Mouse (Mus musculus) C2C12 (cell line): Measurements from ENCODE around the gene Tgfbr2. TPM values are rescaled to one million over a fixed set of nuclear protein-coding genes. Genes with fewer than 3 reads are reported as not detected.

Experiments used
- H3K27me3 ChIP-seq: one replicate; pipeline ENCODE4 v1.6.1; 2011; ENCODE audit not compliant: control insufficient read depth, insufficient read depth, insufficient read length
- H3K36me3 ChIP-seq: one replicate; pipeline ENCODE4 v1.6.1; 2011; ENCODE audit not compliant: control insufficient read depth, insufficient read depth
- H3K4me3 ChIP-seq: one replicate; pipeline ENCODE4 v1.5.1; 2011; ENCODE audit warnings: mild to moderate bottlenecking, control low read depth; ENCODE audit not compliant: poor library complexity, insufficient read depth, severe bottlenecking
- H3K79me2 ChIP-seq: one replicate; pipeline ENCODE4 v1.6.1; 2011; ENCODE audit not compliant: control insufficient read depth, insufficient read depth
- H3K79me3 ChIP-seq: one replicate; pipeline ENCODE4 v1.6.1; 2011; ENCODE audit warnings: low read depth, control low read depth
- H3ac ChIP-seq: one replicate; pipeline ENCODE3; 2011; ENCODE audit warnings: low read depth; ENCODE audit not compliant: control insufficient read depth, insufficient read length
- CEBPB ChIP-seq: IDR thresholded peaks from one replicate; pipeline ENCODE4 v1.6.1; 2011; ENCODE audit warnings: low read depth, mild to moderate bottlenecking, control low read depth, moderate library complexity
- CTCF ChIP-seq: IDR thresholded peaks from one replicate; pipeline ENCODE4 v1.5.1; 2011; ENCODE audit not compliant: control insufficient read depth, insufficient read depth, insufficient read length
- FOSL1 ChIP-seq: IDR thresholded peaks from one replicate; pipeline ENCODE4 v1.8.0; 2011; ENCODE audit warnings: mild to moderate bottlenecking, low read length; ENCODE audit not compliant: poor library complexity, insufficient read depth, severe bottlenecking
- MAX ChIP-seq: IDR thresholded peaks from one replicate; pipeline ENCODE4 v1.6.1; 2011; ENCODE audit warnings: mild to moderate bottlenecking, control low read depth
- MYOD1 ChIP-seq: IDR thresholded peaks from one replicate; pipeline ENCODE4 v1.6.1; 2011; ENCODE audit warnings: low read depth; ENCODE audit not compliant: control insufficient read depth, insufficient read length
- MYOG ChIP-seq: IDR thresholded peaks from one replicate; pipeline ENCODE4 v1.6.1; 2011; ENCODE audit not compliant: control insufficient read depth, insufficient read length; ENCODE audit errors: extremely low read depth
- USF1 ChIP-seq: IDR thresholded peaks from one replicate; pipeline ENCODE4 v1.6.1; 2011; ENCODE audit warnings: low read depth, mild to moderate bottlenecking, control low read depth, moderate library complexity
- polyA plus RNA-seq: library from polyadenylated mRNA; unstranded; fragments of >200 nt; fragmentation: generic; extraction: Trizol; gene quantifications from one replicate; pipeline ENCODE4 v1.2.1, GENCODE M21; 2012; ENCODE audit warnings: missing spikeins

Gene Tgfbr2
- polyA plus RNA-seq, 1 experiment, result 15.3 TPM

- Histone ChIP-seq H3K79me2 (peaks cover 5% of the 10 kb centered on the region), H3K27me3 (no peaks in the 10 kb centered on the region), H3K79me3 (peaks cover 4% of the 10 kb centered on the region), H3ac (no peak overlapping the region), H3K4me3 (no peak overlapping the region), H3K36me3 (peaks cover 14% of the 10 kb centered on the region)
- no peak for TF ChIP-seq USF1
- TF ChIP-seq FOSL1, result no peak
- TF ChIP-seq CTCF, result no peak
- no peak for TF ChIP-seq MYOG
- TF ChIP-seq MAX, result no peak
- no peak for TF ChIP-seq MYOD1
- TF ChIP-seq CEBPB, result no peak
Measured at GRCm38 (mm10) chr9:116136811-116137210, 38.3 kb downstream of the Tgfbr2 start.

- Histone ChIP-seq H3K4me3 (no peak overlapping the region), H3K79me2 (peaks cover 5% of the 10 kb centered on the region), H3ac (no peak overlapping the region), H3K27me3 (no peaks in the 10 kb centered on the region), H3K36me3 (peaks cover 14% of the 10 kb centered on the region), H3K79me3 (peaks cover 4% of the 10 kb centered on the region)
- TF ChIP-seq MYOD1, result no peak
- TF ChIP-seq MAX, result no peak
- no peak for TF ChIP-seq FOSL1
- TF ChIP-seq CTCF, result no peak
- TF ChIP-seq MYOG, result no peak
- no peak for TF ChIP-seq USF1
- no peak for TF ChIP-seq CEBPB
Measured at GRCm38 (mm10) chr9:116136146-116136545, 39.0 kb downstream of the Tgfbr2 start.

- H3ac ChIP-seq, result no peak overlapping the region
- H3K79me2 ChIP-seq, result peaks cover 5% of the 10 kb centered on the region
- H3K36me3 ChIP-seq, result peaks cover 10% of the 10 kb centered on the region
- H3K4me3 ChIP-seq, result no peak overlapping the region
- no peaks in the 10 kb centered on the region for H3K27me3 ChIP-seq
- TF ChIP-seq USF1 (no peak), CTCF (no peak), FOSL1 (no peak), MYOD1 (no peak), MYOG (no peak), CEBPB (no peak), MAX (no peak)
- peaks cover 4% of the 10 kb centered on the region for H3K79me3 ChIP-seq
Measured at GRCm38 (mm10) chr9:116134488-116134887, 40.7 kb downstream of the Tgfbr2 start.

GRCm38 (mm10) chr9:116133312-116133980 is 41.7 kb downstream of the Tgfbr2 start:
- H3K27me3 ChIP-seq, result no peaks in the 10 kb centered on the region
- no peak for TF ChIP-seq CEBPB
- TF ChIP-seq USF1, result no peak
- TF ChIP-seq FOSL1, result no peak
- TF ChIP-seq MAX, result no peak
- TF ChIP-seq MYOG, result no peak
- TF ChIP-seq MYOD1, result no peak
- no peak for TF ChIP-seq CTCF
- no peaks in the 10 kb centered on the region for H3K36me3 ChIP-seq
- peaks cover 4% of the 10 kb centered on the region for H3K79me3 ChIP-seq
- no peak overlapping the region for H3ac ChIP-seq
- H3K4me3 ChIP-seq, result no peak overlapping the region
- H3K79me2 ChIP-seq, result peaks cover 5% of the 10 kb centered on the region

- peaks cover 20% of the 10 kb centered on the region for H3K36me3 ChIP-seq
- H3K27me3 ChIP-seq, result no peaks in the 10 kb centered on the region
- TF ChIP-seq USF1 (no peak), MYOG (no peak), CTCF (no peak), MYOD1 (no peak), FOSL1 (no peak), CEBPB (no peak), MAX (no peak)
- H3ac ChIP-seq, result no peak overlapping the region
- H3K79me2 ChIP-seq, result no peaks in the 10 kb centered on the region
- no peaks in the 10 kb centered on the region for H3K79me3 ChIP-seq
- no peak overlapping the region for H3K4me3 ChIP-seq
Measured at GRCm38 (mm10) chr9:116128886-116129285, 46.3 kb downstream of the Tgfbr2 start.
